Mouse (Mus musculus): ENCODE results near the gene Ahctf1.
"Not testable (repeated sequence)": the region's sequence is repeated elsewhere in the genome, so short reads cannot be mapped to it uniquely, and the experiment has no call there.

The Ahctf1 gene

DNA sequence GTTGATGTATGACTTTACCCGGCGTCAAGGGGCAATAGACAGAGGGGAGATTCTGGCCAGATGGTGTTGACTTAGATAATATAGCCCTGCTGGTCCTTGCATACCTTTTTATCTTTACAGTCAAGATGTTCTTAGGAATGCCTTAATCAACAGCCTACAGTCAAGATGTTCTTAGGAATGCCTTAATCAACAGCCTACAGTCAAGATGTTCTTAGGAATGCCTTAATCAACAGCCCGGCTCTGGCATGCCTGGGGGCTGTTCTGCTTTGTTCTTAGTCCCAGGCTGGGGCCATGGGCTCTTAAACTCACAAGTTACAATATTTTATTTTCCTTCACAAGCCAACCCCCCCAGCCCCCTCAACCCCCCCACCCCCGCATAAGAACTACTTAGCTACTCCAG is 88.2 kb downstream of the Ahctf1 start:
- not testable (repeated sequence) for DNase-seq (ENCODE audit: low read depth, low spot score)

DNA sequence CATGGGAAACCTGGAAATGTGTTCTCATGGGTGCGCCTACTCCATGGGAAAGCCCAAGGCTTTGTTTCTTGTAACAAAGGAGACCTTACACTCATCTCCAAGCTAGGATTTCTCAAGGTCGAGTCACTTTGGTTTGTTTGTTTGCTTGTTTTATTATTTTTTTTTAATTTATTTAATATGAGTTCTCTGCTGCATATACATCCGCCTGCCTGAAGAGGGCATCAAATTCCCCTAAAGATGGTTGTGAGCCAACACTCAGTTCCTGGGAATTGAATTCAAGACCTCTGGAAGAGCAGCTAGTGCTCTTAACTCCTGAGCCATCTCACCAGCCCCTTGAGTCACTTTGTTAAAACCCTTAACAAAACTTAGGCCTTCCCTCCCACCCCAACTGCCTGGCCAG is 90.1 kb downstream of the Ahctf1 start:
- no peak for DNase-seq (ENCODE audit: low read depth, low spot score)

DNA sequence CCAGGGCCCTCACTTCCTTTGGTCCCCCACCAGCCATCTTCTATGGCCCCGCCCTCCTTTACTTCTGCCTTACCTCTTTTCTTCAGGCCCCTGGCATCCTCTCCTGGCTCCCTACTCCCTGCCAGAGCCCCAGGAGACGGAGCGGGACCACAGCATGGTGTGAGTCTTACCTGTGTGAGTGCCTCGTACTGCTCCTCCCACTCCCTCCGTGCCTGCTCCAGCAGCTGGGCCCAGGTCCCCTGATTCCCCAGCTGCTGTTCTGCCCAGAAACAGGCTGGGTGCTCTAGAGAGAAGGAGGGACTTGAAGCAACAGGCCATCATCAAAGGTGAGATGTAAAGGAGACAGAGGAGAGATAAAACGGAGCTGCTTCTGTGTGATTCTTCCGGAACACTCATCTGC is 90.8 kb downstream of the Ahctf1 start:
- no peak for DNase-seq (ENCODE audit: low read depth, low spot score)

DNA sequence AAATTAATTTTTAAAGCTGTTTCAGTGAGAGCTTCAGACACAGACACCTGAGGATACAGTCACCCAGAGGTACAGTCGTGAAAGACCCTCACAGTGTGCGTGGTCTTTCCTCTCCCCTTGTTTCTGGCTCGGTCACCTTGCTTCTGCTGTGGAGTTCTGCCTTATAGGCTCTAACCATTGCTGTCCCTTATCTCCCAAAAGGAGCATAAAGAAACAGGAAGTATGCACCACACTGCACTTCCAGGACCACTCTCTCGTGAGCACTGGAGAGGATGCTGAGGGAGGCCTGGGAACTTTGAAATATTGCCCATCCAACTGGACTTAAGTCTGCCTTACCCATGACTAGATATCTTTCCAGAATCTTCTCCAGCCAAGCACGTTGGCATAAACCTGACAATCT is 92.7 kb downstream of the Ahctf1 start:
- DNase-seq (ENCODE audit: low read depth, low spot score) = no peak

DNA sequence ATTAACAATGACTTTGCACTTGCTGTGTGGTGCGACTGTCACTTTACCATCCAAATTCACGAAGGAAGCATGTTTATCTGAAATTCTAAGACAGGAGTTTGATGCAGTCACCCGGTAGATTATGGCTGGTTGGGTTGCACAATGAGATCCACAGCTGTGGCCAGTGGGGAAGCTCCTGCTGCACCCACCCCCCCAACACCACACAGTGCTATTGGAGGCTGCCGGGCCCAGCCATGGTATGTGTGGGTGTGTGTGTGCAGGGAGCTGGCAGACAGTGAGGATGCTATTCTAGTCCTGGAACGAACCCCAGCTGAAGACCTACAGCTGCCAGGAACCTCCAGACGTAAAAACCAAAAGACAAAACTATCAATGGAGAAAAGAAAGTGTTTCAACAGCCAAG is 94.1 kb downstream of the Ahctf1 start:
- peak; percentile 93 for DNase-seq (ENCODE audit: low read depth, low spot score)

DNA sequence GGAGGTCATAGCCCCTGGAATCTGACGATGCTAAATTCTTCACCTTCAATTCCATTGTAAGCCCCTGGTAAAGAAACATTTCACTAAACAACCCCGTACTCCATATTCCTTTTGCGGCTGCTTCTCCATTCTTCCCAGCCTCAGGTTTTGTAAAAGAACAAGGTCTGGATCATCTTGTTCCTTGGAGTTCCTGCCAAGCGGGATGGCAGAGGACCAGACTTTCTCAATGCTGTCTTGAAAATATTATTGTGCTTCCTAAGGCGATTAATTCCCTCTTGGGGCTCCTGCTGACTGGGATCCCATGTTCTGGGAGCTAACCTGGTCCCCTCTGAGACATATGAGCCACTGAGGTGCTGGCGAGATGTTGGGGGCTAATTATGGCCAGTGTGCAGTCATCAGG is 98.3 kb downstream of the Ahctf1 start:
- peak; percentile 74 for DNase-seq (ENCODE audit: low read depth, low spot score)

DNA sequence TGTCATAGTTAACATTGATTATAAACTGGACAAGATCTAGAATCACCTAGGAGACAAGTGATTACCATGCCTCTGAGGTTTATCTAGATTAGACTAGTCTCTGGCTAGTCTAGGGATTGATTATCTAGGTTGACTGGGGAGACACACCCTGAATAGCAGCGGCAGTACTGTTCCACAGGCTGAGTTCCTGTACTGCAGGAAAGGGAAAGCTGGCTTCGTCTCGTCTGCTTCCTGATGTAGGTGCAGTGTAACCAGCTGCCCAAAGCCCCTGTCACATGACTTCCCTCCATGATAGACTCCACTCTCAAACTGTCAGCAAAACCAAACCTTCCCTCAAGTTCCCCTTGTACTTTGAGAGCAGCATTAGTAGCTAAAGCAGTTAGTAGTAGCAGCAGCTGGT is 99.3 kb downstream of the Ahctf1 start:
- DNase-seq (ENCODE audit: low read depth, low spot score) = no peak
